Mouse (Mus musculus): ENCODE results near the gene Sytl1.

DNA sequence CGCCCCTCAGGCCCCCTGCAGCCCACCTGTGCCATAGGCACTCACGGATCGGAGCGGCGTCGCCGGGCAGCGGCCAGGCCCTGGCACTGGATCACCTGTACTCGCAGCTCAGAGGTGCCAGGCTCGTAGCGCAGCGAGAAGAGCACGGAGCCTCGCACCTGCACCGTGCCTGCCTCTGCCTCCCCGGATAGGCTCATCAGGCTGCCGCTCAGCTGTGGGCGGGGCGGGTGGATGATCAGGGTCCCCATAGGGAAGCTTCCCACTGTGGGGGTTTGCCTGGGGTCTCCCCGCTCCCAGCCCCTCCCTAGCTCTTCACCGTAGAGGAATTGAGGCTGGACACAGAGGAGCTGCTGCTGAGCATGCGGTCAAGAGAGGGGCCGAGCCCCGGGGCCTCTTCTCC is 6.1 kb downstream of the Sytl1 start:
- no peak for TF ChIP-seq ZC3H11A (IDR thresholded peaks at IDR 0.05; ENCODE audit: borderline replicate concordance, low read depth, low read length)
- TF ChIP-seq ZNF384 (IDR thresholded peaks at IDR 0.05; ENCODE audit: low read depth, low read length): no peak
- no peak for TF ChIP-seq MAFK (IDR thresholded peaks at IDR 0.05; ENCODE audit: insufficient read depth, low read depth, low read length)
- 0 out of 2 replicates have a peak, but pooled peaks have one; percentile 37 for TF ChIP-seq CHD2 (IDR thresholded peaks at IDR 0.05; ENCODE audit: low read depth, low read length)
- no peak for TF ChIP-seq HCFC1 (IDR thresholded peaks at IDR 0.05; ENCODE audit: borderline replicate concordance, insufficient read depth, low read length)
